Mouse (Mus musculus) heart, embryonic 12.5 days (tissue): ENCODE results near the gene Slc25a5. TPM values are rescaled to one million over a fixed set of nuclear protein-coding genes. Genes with fewer than 3 reads are reported as not detected.
A peak's percentile ranks its signal among the peaks of the same experiment; 100 is the strongest.

ENCODE experiments used
- ATAC-seq: fragments of 200-750 bp; cut with Nextera tagmentation; 2 replicates; pipeline ENCODE4 v1.8.0; 2017; ENCODE audit warnings: moderate TSS enrichment, moderate library complexity; ENCODE audit not compliant: insufficient number of reproducible peaks, low FRiP score
- H3K27ac ChIP-seq: fragments of 300-500 bp; sonication (generic); 2 replicates; pipeline ENCODE4 v1.5.1; 2016; ENCODE audit warnings: mild to moderate bottlenecking, moderate library complexity; ENCODE audit not compliant: poor library complexity, severe bottlenecking
- H3K27me3 ChIP-seq: fragments of 300-500 bp; sonication (generic); replicated peaks from 2 replicates; pipeline ENCODE4 v1.6.1; 2016; ENCODE audit warnings: mild to moderate bottlenecking, moderate library complexity
- H3K36me3 ChIP-seq: fragments of 300-500 bp; sonication (generic); 2 replicates; pipeline ENCODE4 v1.6.1; 2016; ENCODE audit warnings: mild to moderate bottlenecking, moderate library complexity
- H3K4me1 ChIP-seq: fragments of 300-500 bp; sonication (generic); replicated peaks from 2 replicates; pipeline ENCODE4 v1.6.1; 2016; ENCODE audit warnings: mild to moderate bottlenecking
- H3K4me2 ChIP-seq: fragments of 300-500 bp; sonication (generic); 2 replicates; pipeline ENCODE4 v1.6.1; 2016; ENCODE audit warnings: mild to moderate bottlenecking, moderate library complexity
- H3K4me3 ChIP-seq: fragments of 300-500 bp; sonication (generic); 2 replicates; pipeline ENCODE4 v1.5.1; 2016; ENCODE audit warnings: mild to moderate bottlenecking
- H3K9ac ChIP-seq: fragments of 300-500 bp; sonication (generic); 2 replicates; pipeline ENCODE4 v1.6.1; 2016; ENCODE audit warnings: mild to moderate bottlenecking, moderate library complexity
- H3K9me3 ChIP-seq: fragments of 300-500 bp; sonication (generic); replicated peaks from 2 replicates; pipeline ENCODE4 v1.6.1; 2016; ENCODE audit warnings: mild to moderate bottlenecking, moderate library complexity
- WGBS: fragments of 180-500 bp; shearing (Covaris S2); methylation state at CpG from one replicate; pipeline ENCODE4 v1.1.7; 2016; 5-methylcytosine and 5-hydroxymethylcytosine counted together
- polyA plus RNA-seq: library from polyadenylated mRNA; unstranded; fragments of >200 nt; fragmentation: Nextera tagmentation; extraction: Ambion mirVana; gene quantifications from 2 replicates; pipeline ENCODE4 v1.2.1, GENCODE M21; 2016

Slc25a5 gene
- polyA plus RNA-seq, 1 experiment from 2014 or later = 989 TPM

- peak; percentile 74 for ATAC-seq
- H3K9me3 ChIP-seq = no peaks in the 10 kb centered on the region
- H3K4me3 ChIP-seq = peak overlapping the region; percentile 34
- peak overlapping the region; percentile 64 for H3K4me2 ChIP-seq
- peak overlapping the region; percentile 78 for H3K27ac ChIP-seq
- WGBS = 8% methylated on average over 10 of the region's 10 CpGs
- peak overlapping the region; percentile 45; the same call in 1 of the 2 replicates for H3K9ac ChIP-seq
- peaks cover 6% of the 10 kb centered on the region for H3K4me1 ChIP-seq
- no peaks in the 10 kb centered on the region for H3K27me3 ChIP-seq
- no peaks in the 10 kb centered on the region for H3K36me3 ChIP-seq
Measured at GRCm38 (mm10) chrX:36816953-36817441, 21.5 kb downstream of the Slc25a5 start.

GRCm38 (mm10) chrX:36819575-36819974 is 24.1 kb downstream of the Slc25a5 start:
- Histone ChIP-seq H3K36me3 (no peaks in the 10 kb centered on the region), H3K27me3 (no peaks in the 10 kb centered on the region), H3K4me3 (no peak overlapping the region), H3K27ac (no peak overlapping the region), H3K9me3 (no peaks in the 10 kb centered on the region), H3K4me1 (peaks cover 6% of the 10 kb centered on the region), H3K9ac (no peak overlapping the region), H3K4me2 (no peak overlapping the region)
- 50% methylated on average over 4 of the region's 4 CpGs for WGBS
- no peak for ATAC-seq

GRCm38 (mm10) chrX:36820201-36820600 is 24.8 kb downstream of the Slc25a5 start:
- 13% methylated on average over 4 of the region's 4 CpGs for WGBS
- no peak for ATAC-seq
- Histone ChIP-seq H3K9me3 (no peaks in the 10 kb centered on the region), H3K27ac (no peak overlapping the region), H3K27me3 (no peaks in the 10 kb centered on the region), H3K36me3 (no peaks in the 10 kb centered on the region), H3K4me2 (no peak overlapping the region), H3K9ac (no peak overlapping the region), H3K4me1 (peaks cover 6% of the 10 kb centered on the region), H3K4me3 (no peak overlapping the region)

GRCm38 (mm10) chrX:36823932-36824711 is 28.7 kb downstream of the Slc25a5 start:
- Histone ChIP-seq H3K4me2 (no peak overlapping the region), H3K27me3 (no peaks in the 10 kb centered on the region), H3K9ac (no peak overlapping the region), H3K4me1 (no peaks in the 10 kb centered on the region), H3K4me3 (no peak overlapping the region), H3K9me3 (no peaks in the 10 kb centered on the region), H3K36me3 (no peaks in the 10 kb centered on the region), H3K27ac (no peak overlapping the region)
- ATAC-seq = no peak
- 82% methylated on average over 10 of the region's 10 CpGs for WGBS

GRCm38 (mm10) chrX:36825032-36825431 is 29.6 kb downstream of the Slc25a5 start:
- Histone ChIP-seq H3K4me1 (0 out of 2 replicates have a peak, but pooled peaks cover 3% of the 10 kb centered on the region), H3K4me2 (no peak overlapping the region), H3K27ac (no peak overlapping the region), H3K27me3 (no peaks in the 10 kb centered on the region), H3K36me3 (no peaks in the 10 kb centered on the region), H3K9ac (no peak overlapping the region), H3K4me3 (no peak overlapping the region), H3K9me3 (no peaks in the 10 kb centered on the region)
- ATAC-seq = no peak
- WGBS = 37% methylated on average over 2 of the region's 2 CpGs

- H3K4me3 ChIP-seq = no peak overlapping the region
- no peak for ATAC-seq
- no peaks in the 10 kb centered on the region for H3K9me3 ChIP-seq
- no peak overlapping the region for H3K9ac ChIP-seq
- 78% methylated on average over 5 of the region's 5 CpGs for whole genome bisulfite sequencing
- no peaks in the 10 kb centered on the region for H3K36me3 ChIP-seq
- no peak overlapping the region for H3K4me2 ChIP-seq
- 0 out of 2 replicates have a peak, but pooled peaks cover 14% of the 10 kb centered on the region for H3K4me1 ChIP-seq
- no peaks in the 10 kb centered on the region for H3K27me3 ChIP-seq
- H3K27ac ChIP-seq = no peak overlapping the region
Measured at GRCm38 (mm10) chrX:36826873-36827272, 31.4 kb downstream of the Slc25a5 start.

- WGBS = 27% methylated on average over 5 of the region's 5 CpGs
- Histone ChIP-seq H3K4me3 (no peak overlapping the region), H3K36me3 (no peaks in the 10 kb centered on the region), H3K9me3 (no peaks in the 10 kb centered on the region), H3K27ac (no peak overlapping the region), H3K9ac (no peak overlapping the region), H3K4me2 (no peak overlapping the region), H3K27me3 (no peaks in the 10 kb centered on the region), H3K4me1 (0 out of 2 replicates have a peak, but pooled peaks cover 16% of the 10 kb centered on the region)
- ATAC-seq = no peak
Measured at GRCm38 (mm10) chrX:36830271-36830670, 34.8 kb downstream of the Slc25a5 start.

- Histone ChIP-seq H3K4me1 (0 out of 2 replicates have a peak, but pooled peaks cover 16% of the 10 kb centered on the region), H3K9ac (no peak overlapping the region), H3K27me3 (no peaks in the 10 kb centered on the region), H3K9me3 (no peaks in the 10 kb centered on the region), H3K4me3 (no peak overlapping the region), H3K4me2 (no peak overlapping the region), H3K27ac (peak overlapping the region; percentile 38; the same call in 1 of the 2 replicates), H3K36me3 (no peaks in the 10 kb centered on the region)
- 42% methylated on average over 4 of the region's 4 CpGs for WGBS
- no peak for ATAC-seq
Measured at GRCm38 (mm10) chrX:36831632-36832031, 36.2 kb downstream of the Slc25a5 start.

GRCm38 (mm10) chrX:36833397-36834084 is 38.1 kb downstream of the Slc25a5 start:
- H3K9me3 ChIP-seq = no peaks in the 10 kb centered on the region
- no peaks in the 10 kb centered on the region for H3K27me3 ChIP-seq
- H3K4me2 ChIP-seq = peak overlapping the region; percentile 57
- peak overlapping the region; percentile 22; the same call in 1 of the 2 replicates for H3K4me3 ChIP-seq
- 0 out of 2 replicates have a peak, but pooled peaks have one; percentile 18 for ATAC-seq
- no peaks in the 10 kb centered on the region for H3K36me3 ChIP-seq
- no peak overlapping the region for H3K27ac ChIP-seq
- 0 out of 2 replicates have a peak, but pooled peaks cover 16% of the 10 kb centered on the region for H3K4me1 ChIP-seq
- 24% methylated on average over 19 of the region's 19 CpGs for WGBS
- H3K9ac ChIP-seq = peak overlapping the region; percentile 9; the same call in 1 of the 2 replicates

- ATAC-seq = no peak
- H3K9me3 ChIP-seq = no peaks in the 10 kb centered on the region
- no peak overlapping the region for H3K4me2 ChIP-seq
- no peak overlapping the region for H3K4me3 ChIP-seq
- H3K27me3 ChIP-seq = no peaks in the 10 kb centered on the region
- WGBS = 57% methylated on average over 6 of the region's 6 CpGs
- no peak overlapping the region for H3K9ac ChIP-seq
- H3K4me1 ChIP-seq = no peaks in the 10 kb centered on the region
- H3K27ac ChIP-seq = no peak overlapping the region
- H3K36me3 ChIP-seq = no peaks in the 10 kb centered on the region
Measured at GRCm38 (mm10) chrX:36837069-36837676, 41.7 kb downstream of the Slc25a5 start.

GRCm38 (mm10) chrX:36839391-36839790 is 43.9 kb downstream of the Slc25a5 start:
- no peak overlapping the region; the same call in none of the 2 replicates for H3K27ac ChIP-seq
- H3K4me3 ChIP-seq = no peak overlapping the region
- no peaks in the 10 kb centered on the region for H3K9me3 ChIP-seq
- no peak overlapping the region for H3K9ac ChIP-seq
- H3K4me1 ChIP-seq = no peaks in the 10 kb centered on the region
- no peaks in the 10 kb centered on the region for H3K36me3 ChIP-seq
- 65% methylated on average over 7 of the region's 7 CpGs for WGBS
- H3K4me2 ChIP-seq = no peak overlapping the region
- no peaks in the 10 kb centered on the region for H3K27me3 ChIP-seq
- no peak for ATAC-seq
